Mouse (Mus musculus) inflammation-experienced regulatory T-cells (primary cell): Measurements from ENCODE around the gene Mfsd10. TPM values are rescaled to one million over a fixed set of nuclear protein-coding genes. Genes with fewer than 3 reads are reported as not detected.

Experiments used
- polyA plus RNA-seq, 2 experiments: library from polyadenylated mRNA; unstranded; fragments of 100-300 nt; shearing (Covaris generic); gene quantifications; one replicate each; pipeline ENCODE4 v1.2.1; 2017

The Mfsd10 gene
- 10 to 100 TPM; 70.8 to 95.4 TPM for polyA plus RNA-seq

DNA sequence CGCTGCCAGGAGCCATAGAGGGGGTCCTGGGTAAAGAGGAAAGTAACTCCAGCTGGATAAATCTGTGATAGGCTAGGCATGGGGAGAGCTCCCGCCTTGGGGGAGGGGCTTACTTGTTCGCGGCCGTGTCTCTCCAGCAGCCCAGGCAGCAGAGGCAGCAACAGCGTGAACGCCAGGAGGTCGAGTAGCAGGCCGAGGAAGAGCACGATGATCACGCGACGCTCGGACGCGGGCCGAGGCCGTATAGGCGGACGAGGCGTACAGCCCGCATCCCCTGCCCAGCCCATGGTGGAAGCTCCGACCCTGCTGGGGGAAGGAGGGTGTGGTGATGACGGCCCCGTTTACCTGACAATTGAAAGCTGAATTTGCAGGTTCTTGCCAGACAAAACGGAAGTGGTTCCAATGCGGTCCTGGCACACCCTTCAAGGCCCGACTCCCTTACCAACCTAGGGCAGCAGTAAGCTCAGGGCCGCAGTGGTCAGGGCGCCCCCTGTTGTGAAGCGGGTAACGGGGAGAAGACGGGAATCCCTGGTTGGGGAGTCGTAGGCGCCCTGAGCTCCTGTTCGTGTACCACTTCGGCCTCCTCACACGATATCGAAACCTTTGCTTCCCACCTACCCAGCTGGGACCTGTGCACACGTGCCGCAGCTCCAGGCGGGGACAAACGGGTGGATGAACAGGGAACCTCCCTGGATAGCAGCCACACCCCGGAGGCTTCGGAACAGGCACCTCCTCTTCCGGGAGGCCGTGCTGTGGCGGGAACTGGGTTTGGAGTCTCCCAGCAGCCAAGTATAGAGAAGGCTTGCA is at the start of gene Mfsd10:
Mfsd10 (minus strand) TSS at position 732 of the 807 bp plus-strand sequence.

DNA sequence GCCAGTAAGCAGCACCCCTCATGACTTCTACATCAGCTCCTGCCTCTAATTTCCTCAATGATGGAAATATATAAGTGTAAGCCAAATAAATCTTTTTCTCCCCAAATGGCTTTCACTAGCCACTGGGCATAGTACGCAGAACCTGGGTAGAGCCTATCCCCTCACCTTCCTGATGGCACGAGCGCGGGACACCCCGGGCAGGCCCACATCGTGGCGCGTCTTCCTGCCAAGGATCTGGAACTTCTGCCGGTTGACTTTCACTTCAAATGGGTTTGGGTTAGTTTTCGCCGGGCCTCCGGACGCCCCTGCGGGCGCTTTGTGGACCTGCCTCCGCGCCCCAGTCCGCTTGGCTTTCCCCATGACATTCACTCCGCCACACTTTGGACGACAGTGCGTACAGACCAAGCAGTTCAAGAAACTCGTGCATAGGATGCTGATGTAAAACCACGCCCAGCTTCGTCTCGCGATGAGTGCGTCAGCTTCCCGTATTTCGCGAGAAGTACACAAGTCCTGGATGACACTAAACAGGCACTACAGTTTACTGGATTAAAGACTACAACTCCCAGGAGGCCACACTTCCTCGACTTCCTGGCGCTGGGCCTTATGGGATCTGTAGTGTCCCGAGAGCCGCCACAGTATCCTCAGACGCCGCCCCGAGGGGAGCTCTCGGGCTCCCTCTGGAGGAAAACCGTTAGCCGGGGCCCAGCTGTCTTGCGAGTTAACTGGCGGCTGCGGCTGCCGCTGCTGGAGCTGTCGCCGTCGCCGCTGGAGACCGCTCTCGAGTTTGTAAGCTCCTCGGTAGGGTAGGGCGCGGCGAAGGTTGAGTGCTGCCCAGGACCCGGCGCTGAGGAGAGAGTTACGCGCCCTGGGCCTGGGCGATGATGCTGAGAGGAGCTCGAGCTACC is 22.9 kb upstream of the Mfsd10 start, which contains the start of the genes Nop14 and Grk4:
Nop14 (minus strand) TSS at position 463 of the 905 bp plus-strand sequence.
Grk4 (plus strand) TSS at position 694 of the 905 bp plus-strand sequence.

Other genes with a start within 250 kb of the Mfsd10 start
- 10 to 100 TPM; 37.4 to 43.7 TPM for gene Tnip2, start 123.2 kb downstream of the Mfsd10 start, polyA plus RNA-seq
- gene Sh3bp2, start 111.4 kb downstream of the Mfsd10 start, polyA plus RNA-seq, result 10 to 100 TPM; 10.0 to 12.0 TPM
- 100 to 1,000 TPM; 219 to 282 TPM for gene Add1, start 63.5 kb downstream of the Mfsd10 start, polyA plus RNA-seq
- 10 to 100 TPM; 44.3 to 49.8 TPM for gene Nop14, start 22.9 kb upstream of the Mfsd10 start, polyA plus RNA-seq
- gene Grk4, start 23.2 kb upstream of the Mfsd10 start, polyA plus RNA-seq, result 10 to 100 TPM in 1 of 2 experiments, 1 to 10 TPM in 1; 8.9 to 11.0 TPM
- 10 to 100 TPM; 19.1 to 23.2 TPM for gene Htt, start 124.5 kb upstream of the Mfsd10 start, polyA plus RNA-seq